Mouse (Mus musculus) liver, embryonic 14.5 days (tissue): ENCODE data around the gene B230104I21Rik. TPM values are rescaled to one million over a fixed set of nuclear protein-coding genes. Genes with fewer than 3 reads are reported as not detected.

Source experiments
- ATAC-seq: fragments of 200-750 bp; cut with Nextera tagmentation; 2 replicates; pipeline ENCODE4 v1.8.0; 2017; ENCODE audit warnings: moderate number of reproducible peaks, mild to moderate bottlenecking, moderate library complexity; ENCODE audit not compliant: insufficient read depth
- DNase-seq, 3 experiments: peaks; one replicate each; pipeline ENCODE4 v3.0.0-alpha.2; 2012 to 2013; ENCODE audit warnings: low read depth in 3 of 3, low spot score in 3 of 3
- H3K27ac ChIP-seq: fragments of 300-500 bp; sonication (generic); 2 replicates; pipeline ENCODE4 v1.5.1; 2014; ENCODE audit warnings: moderate library complexity, mild to moderate bottlenecking, control low read depth, inconsistent platforms
- H3K27me3 ChIP-seq: fragments of 300-500 bp; sonication (generic); 2 replicates; pipeline ENCODE4 v1.6.1; 2014; ENCODE audit warnings: mild to moderate bottlenecking, low read length, moderate library complexity; ENCODE audit not compliant: control insufficient read depth, insufficient read depth
- H3K36me3 ChIP-seq: fragments of 300-500 bp; sonication (generic); replicated peaks from 2 replicates; pipeline ENCODE4 v1.6.1; 2014; ENCODE audit warnings: low read depth; ENCODE audit not compliant: control insufficient read depth, insufficient read depth
- H3K4me1 ChIP-seq, 2 experiments: fragments of 200-500 bp in 1 of 2; fragments of 300-500 bp in 1 of 2; sonication (generic) in 1 of 2; replicated peaks; 2 replicates each; pipeline ENCODE4 v1.6.1; 2012 to 2014; ENCODE audit warnings: antibody characterized with exemption in 1 of 2, inconsistent platforms in 1 of 2, low read length in 1 of 2; ENCODE audit not compliant: control insufficient read depth in 2 of 2, insufficient read depth in 2 of 2
- H3K4me2 ChIP-seq: fragments of 300-500 bp; sonication (generic); 2 replicates; pipeline ENCODE4 v1.6.1; 2014; ENCODE audit warnings: low read depth, mild to moderate bottlenecking, control low read depth, moderate library complexity
- H3K4me3 ChIP-seq, 2 experiments: fragments of 200-500 bp in 1 of 2; fragments of 300-500 bp in 1 of 2; sonication (generic) in 1 of 2; 2 replicates each; pipeline ENCODE4 v1.5.1; 2012 to 2014; ENCODE audit warnings: low read depth in 2 of 2, low read length in 2 of 2, mild to moderate bottlenecking in 2 of 2, control low read depth in 1 of 2, inconsistent platforms in 1 of 2, moderate library complexity in 1 of 2; ENCODE audit not compliant: insufficient read depth in 1 of 2
- H3K9ac ChIP-seq: fragments of 300-500 bp; sonication (generic); replicated peaks from 2 replicates; pipeline ENCODE4 v1.6.1; 2014; ENCODE audit warnings: mild to moderate bottlenecking, control low read depth, moderate library complexity
- H3K9me3 ChIP-seq: fragments of 300-500 bp; sonication (generic); 2 replicates; pipeline ENCODE4 v1.6.1; 2016; ENCODE audit warnings: low read length, mixed read lengths; ENCODE audit not compliant: control insufficient read depth
- CTCF ChIP-seq: IDR thresholded peaks from 2 replicates; pipeline ENCODE4 v1.5.1; 2016; ENCODE audit warnings: antibody characterized with exemption, low read depth, control low read depth
- EP300 ChIP-seq: IDR thresholded peaks from 2 replicates; pipeline ENCODE4 v1.6.1; 2016; ENCODE audit warnings: antibody characterized with exemption, low read depth
- WGBS: fragments of 180-500 bp; shearing (Covaris S2); extraction: QIAGEN DNeasy Blood & Tissue Kit; methylation state at CpG from one replicate; pipeline ENCODE4 v1.1.7; 2014; ENCODE audit not compliant: insufficient replicate concordance; 5-methylcytosine and 5-hydroxymethylcytosine counted together
- polyA plus RNA-seq, 2 experiments: library from polyadenylated mRNA; depleted of rRNA in 1 of 2; stranded (reverse) in 1 of 2; unstranded in 1 of 2; fragments of >200 nt; fragmentation: Nextera tagmentation in 1 of 2; extraction: Ambion mirVana in 1 of 2; gene quantifications; 2 replicates each; pipeline versions ENCODE4 v1.2.1 to v1.2.3; 2012 to 2014

Gene B230104I21Rik
- polyA plus RNA-seq, 2 experiments, result not detected

- Histone ChIP-seq H3K4me3 (no peak overlapping the region), H3K36me3 (no peaks in the 10 kb centered on the region), H3K9me3 (no peaks in the 10 kb centered on the region), H3K9ac (no peak overlapping the region), H3K27me3 (no peaks in the 10 kb centered on the region), H3K4me2 (no peak overlapping the region), H3K27ac (no peak overlapping the region), H3K4me1 (no peaks in the 10 kb centered on the region)
- no peak for TF ChIP-seq CTCF
- no peak for TF ChIP-seq EP300
- 62% methylated on average over 8 of the region's 8 CpGs for WGBS
- ATAC-seq, result no peak
- DNase-seq, result no peak
Measured at GRCm38 (mm10) chr4:154385208-154385607, 49.3 kb downstream of the B230104I21Rik start.

GRCm38 (mm10) chr4:154385918-154386317, 50.0 kb downstream of the B230104I21Rik start:
- DNase-seq, result no peak
- no peak overlapping the region for H3K4me3 ChIP-seq
- H3K36me3 ChIP-seq, result no peaks in the 10 kb centered on the region
- no peak overlapping the region for H3K9ac ChIP-seq
- H3K27ac ChIP-seq, result no peak overlapping the region
- no peaks in the 10 kb centered on the region for H3K9me3 ChIP-seq
- no peak for ATAC-seq
- TF ChIP-seq CTCF (no peak), EP300 (no peak)
- no peaks in the 10 kb centered on the region for H3K4me1 ChIP-seq
- H3K4me2 ChIP-seq, result no peak overlapping the region
- 36% methylated on average over 2 of the region's 2 CpGs for WGBS
- H3K27me3 ChIP-seq, result no peaks in the 10 kb centered on the region

GRCm38 (mm10) chr4:154386810-154387209, 50.9 kb downstream of the B230104I21Rik start:
- ATAC-seq (no peak), DNase-seq (no peak)
- Histone ChIP-seq H3K27me3 (no peaks in the 10 kb centered on the region), H3K4me3 (no peak overlapping the region), H3K9ac (no peak overlapping the region), H3K4me2 (no peak overlapping the region), H3K9me3 (no peaks in the 10 kb centered on the region), H3K4me1 (no peaks in the 10 kb centered on the region), H3K27ac (no peak overlapping the region), H3K36me3 (no peaks in the 10 kb centered on the region)
- 51% methylated on average over 8 of the region's 8 CpGs for WGBS
- no peak for TF ChIP-seq EP300
- TF ChIP-seq CTCF, result no peak

DNA sequence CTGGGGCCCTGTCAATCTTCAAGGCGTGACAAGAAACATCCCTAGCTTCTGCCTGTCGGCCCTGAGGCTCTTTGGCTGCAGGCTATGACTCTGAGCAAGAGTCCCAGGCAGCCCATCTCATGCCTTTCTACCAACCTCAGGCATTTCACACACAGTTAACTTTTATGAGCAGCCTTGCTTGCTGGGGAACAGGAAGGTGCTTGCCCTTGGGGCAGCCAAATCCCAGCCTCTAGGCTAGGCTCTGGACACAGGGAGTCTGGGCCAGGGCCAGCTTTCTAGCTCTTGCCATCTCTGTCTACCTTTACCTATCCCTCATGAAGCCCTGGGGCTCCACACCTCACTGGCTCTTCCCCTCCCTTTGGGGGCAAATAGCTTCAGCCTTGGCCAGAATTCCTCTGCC, 53.7 kb downstream of the B230104I21Rik start:
- no peak overlapping the region for H3K4me3 ChIP-seq
- H3K9ac ChIP-seq, result no peak overlapping the region
- H3K27me3 ChIP-seq, result no peaks in the 10 kb centered on the region
- no peaks in the 10 kb centered on the region for H3K9me3 ChIP-seq
- WGBS, result 55% methylated on average over 2 of the region's 2 CpGs
- no peaks in the 10 kb centered on the region for H3K4me1 ChIP-seq
- H3K36me3 ChIP-seq, result no peaks in the 10 kb centered on the region
- H3K27ac ChIP-seq, result no peak overlapping the region
- TF ChIP-seq CTCF (no peak), EP300 (no peak)
- no peak overlapping the region for H3K4me2 ChIP-seq
- DNase-seq (no peak), ATAC-seq (no peak)

GRCm38 (mm10) chr4:154390333-154391080, 54.6 kb downstream of the B230104I21Rik start:
- no peaks in the 10 kb centered on the region for H3K9me3 ChIP-seq
- ATAC-seq (no peak), DNase-seq (no peak)
- no peaks in the 10 kb centered on the region for H3K27me3 ChIP-seq
- H3K4me1 ChIP-seq, result no peaks in the 10 kb centered on the region
- 9% methylated on average over 20 of the region's 20 CpGs for WGBS
- no peak overlapping the region for H3K9ac ChIP-seq
- no peak overlapping the region for H3K4me3 ChIP-seq
- no peak overlapping the region for H3K27ac ChIP-seq
- no peak for TF ChIP-seq CTCF
- TF ChIP-seq EP300, result no peak
- no peaks in the 10 kb centered on the region for H3K36me3 ChIP-seq
- no peak overlapping the region for H3K4me2 ChIP-seq
